In genomic region chr4:138455141-138455955, GRCm38 (mm10) we compare ENCODE assay signal across 7 mouse cellular contexts. TPM values are rescaled to one million over a fixed set of nuclear protein-coding genes. Genes with fewer than 3 reads are reported as not detected.
DNase-seq lines count a peak whose midpoint lies in the region; ATAC-seq lines count a peak whose summit lies in the region.

No protein-coding gene starts in this region.

- H3K9ac ChIP-seq in heart, embryonic 12.5 days = peak overlapping the region; percentile 77
- peak overlapping the region; percentile 98 for H3K9ac ChIP-seq in kidney, embryonic 15.5 days

- no peak overlapping the region for H3K27ac ChIP-seq in heart, embryonic 12.5 days (ENCODE audit: poor library complexity, severe bottlenecking)
- H3K27ac ChIP-seq in kidney, embryonic 15.5 days = peak overlapping the region; percentile 97

- ATAC-seq in heart, embryonic 12.5 days (ENCODE audit: insufficient number of reproducible peaks, low FRiP score) = no peak; the same call in 1 of the 2 replicates
- peak; percentile 12 for ATAC-seq in kidney, embryonic 15.5 days (replicated peaks; ENCODE audit: low FRiP score)

- peak overlapping the region; percentile 93 for H3K4me2 ChIP-seq in heart, embryonic 12.5 days
- peak overlapping the region; percentile 81 for H3K4me2 ChIP-seq in kidney, embryonic 15.5 days

- under 1% methylated on average over 58 of the region's 58 CpGs for WGBS in heart, embryonic 12.5 days
- under 1% methylated on average over 58 of the region's 58 CpGs for WGBS in kidney, embryonic 15.5 days

- H3K4me3 ChIP-seq in heart, embryonic 12.5 days = peak overlapping the region; percentile 76
- H3K4me3 ChIP-seq in kidney, embryonic 15.5 days (replicated peaks) = peak overlapping the region; percentile 97

- peak; percentile 23 for DNase-seq in urinary bladder, postnatal 14 days (ENCODE audit: low spot score)
- no peak for DNase-seq in urinary bladder, postnatal 36 days (ENCODE audit: low spot score in 2 of 2)
- DNase-seq in cerebellum, postnatal 14 days = peak; percentile 79 to 81
- peak; percentile 52 to 68 for DNase-seq in lung, postnatal 4 days
- no peak for DNase-seq in spleen, adult 18-20 months

- H3K36me3 ChIP-seq in heart, embryonic 12.5 days = no peaks in the 10 kb centered on the region
- H3K36me3 ChIP-seq in kidney, embryonic 15.5 days = peaks cover 8% of the 10 kb centered on the region; the same call in 1 of the 2 replicates

- H3K4me1 ChIP-seq in heart, embryonic 12.5 days (replicated peaks) = peaks cover 18% of the 10 kb centered on the region
- peaks cover 62% of the 10 kb centered on the region for H3K4me1 ChIP-seq in kidney, embryonic 15.5 days

- H3K9me3 ChIP-seq in heart, embryonic 12.5 days (replicated peaks) = no peaks in the 10 kb centered on the region
- H3K9me3 ChIP-seq in kidney, embryonic 15.5 days (replicated peaks) = no peaks in the 10 kb centered on the region

- H3K27me3 ChIP-seq in heart, embryonic 12.5 days (replicated peaks) = peaks cover 81% of the 10 kb centered on the region
- H3K27me3 ChIP-seq in kidney, embryonic 15.5 days = peaks cover 11% of the 10 kb centered on the region

RNA-seq across cellular contexts. Expression of gene Camk2n1, which starts 1.2 kb away (rescaled TPM):
- 1.1 and 1.4 TPM in 2 replicates for polyA plus RNA-seq in heart, embryonic 12.5 days (2016; fragmentation: Nextera tagmentation; extraction: Ambion mirVana)
- polyA plus RNA-seq in kidney, embryonic 15.5 days (2015; fragmentation: Nextera tagmentation; extraction: Ambion mirVana) = 7.6 and 8.3 TPM in 2 replicates

RNA-seq across cellular contexts. Expression of gene Mul1, which starts 20.9 kb away (rescaled TPM):
- polyA plus RNA-seq in heart, embryonic 12.5 days (2016; fragmentation: Nextera tagmentation; extraction: Ambion mirVana) = 18.6 and 21.5 TPM in 2 replicates
- polyA plus RNA-seq in kidney, embryonic 15.5 days (2015; fragmentation: Nextera tagmentation; extraction: Ambion mirVana) = 21.6 and 23.8 TPM in 2 replicates

RNA-seq across cellular contexts. Expression of gene Fam43b, which starts 59.0 kb away (rescaled TPM):
- 0.06 TPM in 1 of 2 replicates, not detected in the other for polyA plus RNA-seq in heart, embryonic 12.5 days (2016; fragmentation: Nextera tagmentation; extraction: Ambion mirVana)
- not detected in 2 replicates for polyA plus RNA-seq in kidney, embryonic 15.5 days (2015; fragmentation: Nextera tagmentation; extraction: Ambion mirVana)

Comparison
In these comparisons a context has a peak if more than half of its experiments do, and no peak if none do; other contexts are left out.
1. DNase-seq: peak in urinary bladder, postnatal 14 days (single experiment), cerebellum, postnatal 14 days (2 of 2) and lung, postnatal 4 days (2 of 2); none in urinary bladder, postnatal 36 days (0 of 2) and spleen, adult 18-20 months (0 of 2).